Mouse (Mus musculus): ENCODE data around the gene Ppp1r14b. TPM values are rescaled to one million over a fixed set of nuclear protein-coding genes. Genes with fewer than 3 reads are reported as not detected.

Gene Ppp1r14b
- 165 and 184 TPM in 2 replicates for polyA plus RNA-seq (2015; fragmentation: Nextera tagmentation; extraction: Ambion mirVana)

DNA sequence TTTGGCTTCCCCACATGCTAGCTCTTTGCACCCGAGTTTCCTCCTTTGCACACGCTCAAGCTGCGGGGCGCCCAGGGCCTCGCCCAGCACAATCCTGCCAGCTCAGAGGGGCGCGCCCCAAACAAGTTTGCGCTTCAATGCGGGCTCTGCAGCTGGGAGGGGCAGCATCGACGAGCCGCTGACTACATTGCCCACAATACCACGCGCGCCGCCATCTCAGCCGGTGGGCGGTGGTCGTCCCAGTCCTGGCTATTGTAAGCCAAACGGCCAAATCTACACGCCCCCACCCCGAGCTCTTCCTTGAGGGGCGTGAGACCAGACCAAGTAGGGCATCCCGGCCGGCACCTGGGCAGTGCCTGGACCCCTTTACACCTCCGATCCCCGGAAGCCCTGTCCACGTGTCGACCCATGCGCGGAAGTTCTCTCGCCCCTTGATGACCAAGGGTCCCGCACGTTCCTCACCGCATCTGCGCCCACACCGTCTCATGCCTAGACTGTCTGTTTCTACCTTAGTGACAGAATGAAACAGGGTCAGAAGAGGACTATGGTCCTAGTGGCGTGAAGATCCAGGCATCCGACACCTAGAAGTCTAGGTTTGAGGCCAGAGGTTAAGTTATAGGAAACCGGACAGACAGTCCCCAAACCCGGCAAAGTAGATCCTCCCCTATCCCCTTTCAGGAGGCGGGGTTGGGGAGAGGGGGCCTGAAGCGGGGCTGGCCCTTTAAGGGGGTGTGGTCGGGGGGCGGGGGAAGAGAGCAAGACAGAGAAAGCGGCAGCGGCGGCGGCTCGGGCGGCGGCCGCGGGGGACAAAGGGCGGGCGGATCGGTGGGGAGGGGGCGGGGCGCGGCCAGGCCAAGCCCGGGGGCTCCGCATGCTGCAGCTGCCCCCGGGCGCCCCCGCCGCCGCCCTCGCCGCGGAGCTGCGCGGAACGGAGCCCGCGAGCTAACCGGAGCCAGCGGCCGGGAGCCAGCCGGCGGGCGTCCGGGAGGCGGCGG lies at the start of gene Ppp1r14b:
Gene Ppp1r14b, plus strand, starts transcription at position 758 of the 995 bp plus-strand sequence.
- no peaks in the 10 kb centered on the region for H3K9me3 ChIP-seq
- 0 out of 2 replicates have a peak, but pooled peaks cover 6% of the 10 kb centered on the region for H3K36me3 ChIP-seq
- H3K9ac ChIP-seq: peak within 1 kb of the TSS; percentile 68
- peak within 1 kb of the TSS; percentile 94 for H3K27ac ChIP-seq
- no peaks in the 10 kb centered on the region for H3K27me3 ChIP-seq (replicated peaks)
- ATAC-seq (ENCODE audit: insufficient read depth, low FRiP score, low read depth): peak; percentile 57
- H3K4me2 ChIP-seq: peak within 1 kb of the TSS; percentile 68
- H3K4me1 ChIP-seq: peaks cover 64% of the 10 kb centered on the region
- H3K4me3 ChIP-seq (replicated peaks): peak within 1 kb of the TSS; percentile 64
- under 1% methylated on average over 81 of the region's 84 CpGs for WGBS

- Histone ChIP-seq H3K27me3 (replicated peaks) (peaks cover 57% of the 10 kb centered on the region), H3K4me2 (peak within 1 kb of the TSS; percentile 52), H3K36me3 (no peaks in the 10 kb centered on the region), H3K9me3 (no peaks in the 10 kb centered on the region), H3K27ac (peak within 1 kb of the TSS; percentile 57; the same call in 1 of the 2 replicates), H3K4me1 (peaks cover 40% of the 10 kb centered on the region), H3K4me3 (replicated peaks) (peak within 1 kb of the TSS; percentile 28), H3K9ac (no peak within 1 kb of the TSS)
- ATAC-seq (ENCODE audit: insufficient read depth, low FRiP score, low read depth): no peak
- 4% methylated on average over 9 of the region's 9 CpGs for WGBS
Observed at GRCm38 (mm10) chr19:6925307-6925573, 49.5 kb upstream of the Ppp1r14b start, which contains the start of gene Catsperz. Catsperz (minus strand) TSS chr19:6925380.

GRCm38 (mm10) chr19:6925611-6926329 lies 49.0 kb upstream of the Ppp1r14b start:
- no peak for ATAC-seq (ENCODE audit: insufficient read depth, low FRiP score, low read depth)
- H3K27me3 ChIP-seq (replicated peaks): peaks cover 58% of the 10 kb centered on the region
- H3K36me3 ChIP-seq: no peaks in the 10 kb centered on the region
- no peaks in the 10 kb centered on the region for H3K9me3 ChIP-seq
- H3K4me2 ChIP-seq: peak overlapping the region; percentile 52
- 19% methylated on average over 40 of the region's 40 CpGs for WGBS
- H3K4me1 ChIP-seq: peaks cover 35% of the 10 kb centered on the region
- peak overlapping the region; percentile 28; the same call in 1 of the 2 replicates for H3K4me3 ChIP-seq (replicated peaks)
- H3K9ac ChIP-seq: no peak overlapping the region
- H3K27ac ChIP-seq: peak overlapping the region; percentile 57; the same call in 1 of the 2 replicates

GRCm38 (mm10) chr19:6926559-6927255 lies 48.1 kb upstream of the Ppp1r14b start:
- Histone ChIP-seq H3K9me3 (no peaks in the 10 kb centered on the region), H3K36me3 (no peaks in the 10 kb centered on the region), H3K4me2 (peak overlapping the region; percentile 40), H3K27me3 (replicated peaks) (peaks cover 61% of the 10 kb centered on the region), H3K9ac (no peak overlapping the region), H3K4me3 (replicated peaks) (peak overlapping the region; percentile 17), H3K27ac (peak overlapping the region; percentile 57; the same call in 1 of the 2 replicates), H3K4me1 (peaks cover 32% of the 10 kb centered on the region)
- 15% methylated on average over 26 of the region's 26 CpGs for WGBS
- no peak for ATAC-seq (ENCODE audit: insufficient read depth, low FRiP score, low read depth)

GRCm38 (mm10) chr19:6928080-6928479 lies 46.7 kb upstream of the Ppp1r14b start:
- ATAC-seq (ENCODE audit: insufficient read depth, low FRiP score, low read depth): no peak
- Histone ChIP-seq H3K4me3 (replicated peaks) (peak overlapping the region; percentile 17), H3K4me1 (peaks cover 23% of the 10 kb centered on the region), H3K9ac (no peak overlapping the region), H3K36me3 (no peaks in the 10 kb centered on the region), H3K27me3 (replicated peaks) (peaks cover 71% of the 10 kb centered on the region), H3K4me2 (peak overlapping the region; percentile 40), H3K9me3 (no peaks in the 10 kb centered on the region), H3K27ac (no peak overlapping the region)
- 15% methylated on average over 9 of the region's 9 CpGs for WGBS

GRCm38 (mm10) chr19:6931002-6931401 lies 43.8 kb upstream of the Ppp1r14b start:
- Histone ChIP-seq H3K36me3 (no peaks in the 10 kb centered on the region), H3K4me1 (peaks cover 16% of the 10 kb centered on the region), H3K4me2 (no peak overlapping the region), H3K4me3 (replicated peaks) (no peak overlapping the region), H3K27ac (no peak overlapping the region), H3K9ac (no peak overlapping the region), H3K27me3 (replicated peaks) (peaks cover 71% of the 10 kb centered on the region), H3K9me3 (no peaks in the 10 kb centered on the region)
- ATAC-seq (ENCODE audit: insufficient read depth, low FRiP score, low read depth): no peak
- 7% methylated on average over 2 of the region's 2 CpGs for WGBS

GRCm38 (mm10) chr19:6932018-6932417 lies 42.8 kb upstream of the Ppp1r14b start:
- 58% methylated on average over 1 of the region's 1 CpGs for WGBS
- H3K36me3 ChIP-seq: no peaks in the 10 kb centered on the region
- peaks cover 65% of the 10 kb centered on the region for H3K27me3 ChIP-seq (replicated peaks)
- no peaks in the 10 kb centered on the region for H3K9me3 ChIP-seq
- no peak overlapping the region for H3K27ac ChIP-seq
- no peak for ATAC-seq (ENCODE audit: insufficient read depth, low FRiP score, low read depth)
- H3K9ac ChIP-seq: no peak overlapping the region
- H3K4me1 ChIP-seq: peaks cover 12% of the 10 kb centered on the region
- H3K4me2 ChIP-seq: no peak overlapping the region
- H3K4me3 ChIP-seq (replicated peaks): no peak overlapping the region

- H3K9ac ChIP-seq: no peak overlapping the region
- H3K4me1 ChIP-seq: peaks cover 10% of the 10 kb centered on the region
- H3K4me2 ChIP-seq: 0 out of 2 replicates have a peak overlapping the region, but pooled peaks have one; percentile 85
- no peaks in the 10 kb centered on the region for H3K36me3 ChIP-seq
- 0 out of 2 replicates have a peak overlapping the region, but pooled peaks have one; percentile 43 for H3K4me3 ChIP-seq (replicated peaks)
- ATAC-seq (ENCODE audit: insufficient read depth, low FRiP score, low read depth): no peak
- no peak overlapping the region for H3K27ac ChIP-seq
- no peaks in the 10 kb centered on the region for H3K9me3 ChIP-seq
- 39% methylated on average over 4 of the region's 4 CpGs for WGBS
- H3K27me3 ChIP-seq (replicated peaks): peaks cover 55% of the 10 kb centered on the region
Observed at GRCm38 (mm10) chr19:6933102-6933435, 41.7 kb upstream of the Ppp1r14b start.

GRCm38 (mm10) chr19:6933436-6934194 lies 41.2 kb upstream of the Ppp1r14b start:
- WGBS: 5% methylated on average over 58 of the region's 58 CpGs
- Histone ChIP-seq H3K4me1 (peaks cover 10% of the 10 kb centered on the region), H3K36me3 (no peaks in the 10 kb centered on the region), H3K27me3 (replicated peaks) (peaks cover 52% of the 10 kb centered on the region), H3K9me3 (no peaks in the 10 kb centered on the region), H3K4me3 (replicated peaks) (peak overlapping the region; percentile 43), H3K4me2 (peak overlapping the region; percentile 85), H3K27ac (no peak overlapping the region), H3K9ac (peak overlapping the region; percentile 46)
- peak; percentile 35; the same call in 1 of the 2 replicates for ATAC-seq (ENCODE audit: insufficient read depth, low FRiP score, low read depth)

DNA sequence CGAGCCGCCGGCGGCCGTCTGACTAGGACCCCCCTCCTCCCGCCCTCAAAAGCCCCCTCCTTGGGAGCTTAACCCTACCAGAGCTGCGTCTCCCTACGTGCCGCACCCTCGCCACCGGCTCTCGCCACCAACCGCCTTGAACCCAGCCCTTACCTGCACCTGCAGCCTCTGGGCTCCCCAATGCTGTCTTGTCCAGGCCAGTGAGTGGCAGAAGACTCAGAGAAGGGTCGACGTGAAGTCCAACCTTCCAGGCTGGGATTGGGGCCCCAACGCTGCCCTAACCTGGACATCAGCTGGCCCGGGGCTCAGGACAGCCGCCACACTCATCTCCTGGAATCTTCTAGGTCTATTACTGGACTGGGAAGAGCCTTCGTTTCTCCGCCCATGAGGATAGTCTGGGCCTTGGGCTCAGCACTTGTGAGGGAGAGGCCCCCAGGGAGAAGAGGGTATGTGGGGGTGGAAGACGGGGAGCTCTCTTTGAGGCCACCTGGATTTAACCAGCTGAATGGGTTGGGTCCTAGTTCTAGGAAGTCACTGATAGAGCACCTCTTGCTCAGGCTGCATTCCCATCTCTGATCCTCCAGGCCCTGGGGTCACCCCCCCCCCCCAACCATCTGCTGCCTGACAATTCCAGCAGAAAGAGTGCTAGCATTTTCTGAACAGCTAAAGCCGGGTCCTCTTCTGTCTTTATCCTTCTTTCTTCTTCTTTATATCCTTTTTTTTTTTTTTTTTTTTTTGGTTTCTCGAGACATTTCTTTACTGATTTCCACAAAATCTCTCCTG lies 40.4 kb upstream of the Ppp1r14b start, which contains the start of gene Kcnk4:
Gene Kcnk4, minus strand, starts transcription at position 321 of the 783 bp plus-strand sequence.
- Histone ChIP-seq H3K4me2 (peak within 1 kb of the TSS; percentile 85), H3K36me3 (no peaks in the 10 kb centered on the region), H3K4me1 (peaks cover 10% of the 10 kb centered on the region), H3K9me3 (no peaks in the 10 kb centered on the region), H3K27ac (no peak within 1 kb of the TSS), H3K4me3 (replicated peaks) (peak within 1 kb of the TSS; percentile 43), H3K9ac (peak within 1 kb of the TSS; percentile 46), H3K27me3 (replicated peaks) (peaks cover 52% of the 10 kb centered on the region)
- ATAC-seq (ENCODE audit: insufficient read depth, low FRiP score, low read depth): no peak
- WGBS: 11% methylated on average over 23 of the region's 23 CpGs

All from stomach, embryonic 15.5 days (tissue).